Mouse (Mus musculus) G1E (cell line): Measurements from ENCODE around the gene Creg1. TPM values are rescaled to one million over a fixed set of nuclear protein-coding genes. Genes with fewer than 3 reads are reported as not detected.

Experiments
- ATAC-seq: 2 replicates; pipeline ENCODE4 v1.8.0; 2016; ENCODE audit warnings: mild to moderate bottlenecking; ENCODE audit not compliant: insufficient number of reproducible peaks, poor library complexity, low FRiP score, severe bottlenecking; ENCODE audit errors: extremely low read depth
- DNase-seq: peaks from one replicate; pipeline ENCODE4 v3.0.0; 2012; ENCODE audit warnings: low spot score
- H3K27me3 ChIP-seq: 2 replicates; pipeline ENCODE4 v1.6.1; 2012; ENCODE audit warnings: mild to moderate bottlenecking, low read length, inconsistent platforms; ENCODE audit not compliant: insufficient read depth
- H3K36me3 ChIP-seq: replicated peaks from 2 replicates; pipeline ENCODE3; 2012; ENCODE audit warnings: mild to moderate bottlenecking, inconsistent platforms
- H3K4me1 ChIP-seq: 2 replicates; pipeline ENCODE4 v1.6.1; 2012; ENCODE audit warnings: low read depth, low read length, inconsistent platforms, mixed read lengths; ENCODE audit not compliant: insufficient read depth
- H3K4me3 ChIP-seq: 2 replicates; pipeline ENCODE4 v1.5.1; 2012; ENCODE audit warnings: low read depth, mild to moderate bottlenecking, inconsistent platforms, low read length, moderate library complexity, mixed read lengths
- H3K9me3 ChIP-seq: replicated peaks from 2 replicates; pipeline ENCODE4 v1.6.1; 2012; ENCODE audit warnings: inconsistent platforms
- CTCF ChIP-seq: IDR thresholded peaks from 2 replicates; pipeline ENCODE4 v1.5.1; 2012; ENCODE audit warnings: low read depth, low read length, inconsistent platforms, mixed read lengths
- GATA1 ChIP-seq: IDR thresholded peaks from 2 replicates; pipeline ENCODE4 v1.6.1; 2012; ENCODE audit warnings: borderline replicate concordance, low read length, inconsistent platforms, mixed read lengths
- GATA2 ChIP-seq: IDR thresholded peaks from 2 replicates; pipeline ENCODE4 v1.6.1; 2012; ENCODE audit warnings: low read depth, low read length, inconsistent platforms, borderline replicate concordance
- POLR2AphosphoS5 ChIP-seq: IDR thresholded peaks from 2 replicates; pipeline ENCODE4 v1.6.1; 2012; ENCODE audit warnings: low read depth, low read length, inconsistent platforms; ENCODE audit not compliant: insufficient replicate concordance
- TAL1 ChIP-seq: conservative IDR thresholded peaks from 2 replicates; pipeline ENCODE4 v1.6.1; 2012; ENCODE audit warnings: low read depth, low read length, inconsistent platforms, mixed read lengths
- polyA plus RNA-seq: library from polyadenylated mRNA; stranded (reverse); fragments of >175 nt; gene quantifications from 2 replicates; pipeline ENCODE4 v1.2.3, GENCODE M21; 2012
- total RNA-seq, 2 experiments: library from RNA; stranded (forward) in 1 of 2; stranded (reverse) in 1 of 2; fragments of 200-1000 nt in 1 of 2; fragments of >200 nt in 1 of 2; fragmentation: Nextera tagmentation in 1 of 2; gene quantifications; 2 replicates each; pipeline ENCODE4 v1.2.3; 2014 to 2017

The Creg1 gene
- total and polyA plus RNA-seq, 3 experiments: 139 to 514 (median 239) TPM

GRCm38 (mm10) chr1:165817264-165817663 is 53.7 kb downstream of the Creg1 start:
- ATAC-seq: no peak
- DNase-seq: no peak
- no peak for TF ChIP-seq GATA1
- no peak for TF ChIP-seq GATA2
- no peak for TF ChIP-seq POLR2AphosphoS5
- TF ChIP-seq CTCF: no peak
- no peak for TF ChIP-seq TAL1
- Histone ChIP-seq H3K36me3 (no peaks in the 10 kb centered on the region), H3K4me1 (peaks cover 61% of the 10 kb centered on the region), H3K4me3 (no peak overlapping the region), H3K9me3 (no peaks in the 10 kb centered on the region), H3K27me3 (peaks cover 17% of the 10 kb centered on the region)

- ATAC-seq (peak; percentile 98), DNase-seq (peak; percentile 76)
- TF ChIP-seq TAL1 (peak; percentile 78), GATA2 (no peak)
- no peaks in the 10 kb centered on the region for H3K9me3 ChIP-seq
- H3K36me3 ChIP-seq: no peaks in the 10 kb centered on the region
- H3K27me3 ChIP-seq: peaks cover 13% of the 10 kb centered on the region
- H3K4me1 ChIP-seq: peaks cover 57% of the 10 kb centered on the region
- peak overlapping the region; percentile 60; the same call in 1 of the 2 replicates for H3K4me3 ChIP-seq
These were observed 54.8 kb downstream of the Creg1 start for GRCm38 (mm10) chr1:165818145-165818860.

GRCm38 (mm10) chr1:165819147-165819546 is 55.6 kb downstream of the Creg1 start:
- Histone ChIP-seq H3K27me3 (peaks cover 13% of the 10 kb centered on the region), H3K4me3 (no peak overlapping the region; the same call in 1 of the 2 replicates), H3K9me3 (no peaks in the 10 kb centered on the region), H3K36me3 (no peaks in the 10 kb centered on the region), H3K4me1 (peaks cover 61% of the 10 kb centered on the region)
- no peak for ATAC-seq
- DNase-seq: no peak
- no peak for TF ChIP-seq CTCF
- no peak for TF ChIP-seq GATA2
- no peak for TF ChIP-seq GATA1
- no peak for TF ChIP-seq TAL1
- TF ChIP-seq POLR2AphosphoS5: no peak

GRCm38 (mm10) chr1:165822031-165822430 is 58.5 kb downstream of the Creg1 start:
- Histone ChIP-seq H3K36me3 (no peaks in the 10 kb centered on the region), H3K27me3 (no peaks in the 10 kb centered on the region), H3K4me3 (no peak overlapping the region), H3K4me1 (peaks cover 58% of the 10 kb centered on the region), H3K9me3 (no peaks in the 10 kb centered on the region)
- TF ChIP-seq GATA1: no peak
- DNase-seq: no peak
- no peak for ATAC-seq

Other genes with a start within 250 kb of the Creg1 start
- gene Mpzl1, start 129.2 kb upstream of the Creg1 start, total RNA-seq (2014; fragmentation: Nextera tagmentation): 34.7 and 37.2 TPM in 2 replicates
- gene Mpzl1, start 129.2 kb upstream of the Creg1 start, total RNA-seq (2017): 1.6 and 1.9 TPM in 2 replicates
- 3.4 and 4.0 TPM in 2 replicates for gene Mpzl1, start 129.2 kb upstream of the Creg1 start, polyA plus RNA-seq
- 14.2 and 16.1 TPM in 2 replicates for gene Rcsd1, start 54.0 kb upstream of the Creg1 start, total RNA-seq (2014; fragmentation: Nextera tagmentation)
- 15.8 and 15.9 TPM in 2 replicates for gene Rcsd1, start 54.0 kb upstream of the Creg1 start, total RNA-seq (2017)
- gene Rcsd1, start 54.0 kb upstream of the Creg1 start, polyA plus RNA-seq: 24.9 and 27.3 TPM in 2 replicates
- 1.1 and 3.3 TPM in 2 replicates for gene Cd247, start 24.9 kb downstream of the Creg1 start, total RNA-seq (2014; fragmentation: Nextera tagmentation)
- gene Cd247, start 24.9 kb downstream of the Creg1 start, total RNA-seq (2017): 1.0 and 1.4 TPM in 2 replicates
- 0.96 and 1.6 TPM in 2 replicates for gene Cd247, start 24.9 kb downstream of the Creg1 start, polyA plus RNA-seq
- gene Pou2f1, start 238.9 kb downstream of the Creg1 start, total RNA-seq (2014; fragmentation: Nextera tagmentation): 51.0 and 57.1 TPM in 2 replicates
- gene Pou2f1, start 238.9 kb downstream of the Creg1 start, total RNA-seq (2017): 13.8 and 17.3 TPM in 2 replicates
- 15.7 and 16.0 TPM in 2 replicates for gene Pou2f1, start 238.9 kb downstream of the Creg1 start, polyA plus RNA-seq